Mouse (Mus musculus) retina, adult 2 months (tissue): ENCODE results near the gene C2cd4a.

Source experiments
- DNase-seq: peaks from one replicate; pipeline ENCODE4 v3.0.0-alpha.2; 2012; ENCODE audit warnings: low read depth, low spot score

Gene C2cd4a

DNA sequence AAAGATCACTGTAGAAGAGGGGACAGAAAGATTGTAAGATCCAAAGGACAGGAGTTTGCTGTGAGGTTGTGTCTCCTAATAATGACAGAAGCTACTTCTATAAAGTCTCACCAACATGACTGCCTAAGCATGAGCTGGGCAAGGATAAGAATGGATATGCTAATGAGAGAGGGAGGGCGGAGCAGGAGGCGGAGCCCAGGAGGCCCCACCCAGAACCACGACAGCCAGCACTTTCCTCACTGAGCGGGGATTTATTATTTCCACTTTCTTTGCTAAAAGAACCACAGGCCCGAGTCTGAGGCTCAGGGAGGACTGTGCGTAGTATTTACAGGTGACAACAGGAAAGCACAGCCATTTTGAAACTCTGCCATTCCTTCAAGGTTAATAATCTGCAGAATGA is 44.5 kb downstream of the C2cd4a start:
- DNase-seq = no peak

DNA sequence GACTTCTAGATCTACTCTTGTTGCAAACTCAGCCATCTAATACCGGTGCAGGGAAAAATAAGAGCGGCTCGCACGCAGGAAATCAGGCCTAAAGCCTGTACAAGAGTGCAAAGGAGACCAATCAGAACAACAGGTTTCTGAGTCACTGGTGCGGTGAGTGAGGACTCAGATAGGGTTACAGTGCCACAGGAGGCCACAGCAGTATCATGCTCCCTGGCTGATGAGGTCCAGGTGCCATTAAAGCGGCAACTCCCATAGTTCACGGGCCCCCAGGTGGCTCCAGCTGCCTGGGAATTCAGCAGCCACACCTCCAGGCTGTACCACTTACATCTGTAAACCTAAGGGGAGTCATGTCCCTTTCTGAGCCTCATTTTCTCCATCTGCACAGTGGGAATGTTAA is 45.8 kb downstream of the C2cd4a start:
- no peak for DNase-seq

DNA sequence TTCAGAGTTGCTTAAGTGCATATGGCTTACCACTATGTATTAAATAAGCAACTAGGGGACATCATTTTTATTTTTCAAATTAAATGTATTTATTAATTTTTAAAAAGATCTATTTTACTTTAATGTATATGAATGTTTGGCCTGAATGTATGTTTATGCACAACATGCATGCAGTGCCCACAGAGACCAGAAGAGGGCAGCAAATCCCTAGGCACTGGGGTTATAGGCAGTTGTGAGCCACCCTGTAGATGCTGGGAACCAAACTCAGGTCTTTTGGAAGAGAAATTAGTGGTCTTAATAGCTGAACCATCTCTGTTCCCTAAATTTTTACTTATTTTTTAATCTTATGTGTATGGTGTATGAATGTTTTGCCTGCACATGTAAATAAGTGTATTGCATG is 48.2 kb downstream of the C2cd4a start:
- no peak for DNase-seq

DNA sequence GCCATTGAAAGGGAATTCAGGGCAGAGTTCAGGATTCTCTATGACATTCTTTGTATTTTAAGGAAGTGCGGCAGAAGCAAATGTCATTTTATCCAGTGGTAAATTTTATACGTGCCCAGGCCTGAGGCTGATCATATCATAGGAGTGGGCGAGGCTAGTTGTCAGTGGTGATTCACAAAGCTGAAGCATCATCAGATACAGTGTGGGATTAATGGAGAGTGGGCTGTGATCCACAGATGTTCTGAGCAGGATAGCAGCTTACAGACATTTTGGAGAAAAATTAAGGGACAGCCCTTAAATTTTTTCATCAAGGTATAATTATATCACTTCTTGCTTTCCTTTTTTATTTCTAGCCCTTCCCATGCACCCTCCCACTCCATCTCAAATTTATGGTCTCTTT is 48.7 kb downstream of the C2cd4a start:
- no peak for DNase-seq

DNA sequence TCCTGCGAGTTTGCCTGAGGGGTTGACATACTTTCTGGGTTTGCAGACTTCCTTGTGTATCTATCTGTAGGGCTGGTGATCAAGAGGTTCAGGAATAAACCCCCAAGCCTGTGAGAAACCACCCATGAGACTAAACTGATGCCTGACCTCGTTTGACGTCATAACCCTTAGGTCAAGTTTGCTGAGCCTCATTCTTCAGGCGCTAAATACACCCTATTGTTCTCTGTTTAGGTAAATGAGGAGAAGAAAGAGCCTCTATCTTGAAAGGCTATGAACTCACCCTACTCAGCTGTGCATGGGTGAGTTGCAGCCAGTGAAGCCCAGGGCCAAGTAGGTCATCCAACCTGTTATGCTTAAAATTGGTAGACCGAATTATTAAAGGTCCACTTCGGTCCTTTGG is 49.3 kb downstream of the C2cd4a start:
- no peak for DNase-seq
